In the genomic region with DNA sequence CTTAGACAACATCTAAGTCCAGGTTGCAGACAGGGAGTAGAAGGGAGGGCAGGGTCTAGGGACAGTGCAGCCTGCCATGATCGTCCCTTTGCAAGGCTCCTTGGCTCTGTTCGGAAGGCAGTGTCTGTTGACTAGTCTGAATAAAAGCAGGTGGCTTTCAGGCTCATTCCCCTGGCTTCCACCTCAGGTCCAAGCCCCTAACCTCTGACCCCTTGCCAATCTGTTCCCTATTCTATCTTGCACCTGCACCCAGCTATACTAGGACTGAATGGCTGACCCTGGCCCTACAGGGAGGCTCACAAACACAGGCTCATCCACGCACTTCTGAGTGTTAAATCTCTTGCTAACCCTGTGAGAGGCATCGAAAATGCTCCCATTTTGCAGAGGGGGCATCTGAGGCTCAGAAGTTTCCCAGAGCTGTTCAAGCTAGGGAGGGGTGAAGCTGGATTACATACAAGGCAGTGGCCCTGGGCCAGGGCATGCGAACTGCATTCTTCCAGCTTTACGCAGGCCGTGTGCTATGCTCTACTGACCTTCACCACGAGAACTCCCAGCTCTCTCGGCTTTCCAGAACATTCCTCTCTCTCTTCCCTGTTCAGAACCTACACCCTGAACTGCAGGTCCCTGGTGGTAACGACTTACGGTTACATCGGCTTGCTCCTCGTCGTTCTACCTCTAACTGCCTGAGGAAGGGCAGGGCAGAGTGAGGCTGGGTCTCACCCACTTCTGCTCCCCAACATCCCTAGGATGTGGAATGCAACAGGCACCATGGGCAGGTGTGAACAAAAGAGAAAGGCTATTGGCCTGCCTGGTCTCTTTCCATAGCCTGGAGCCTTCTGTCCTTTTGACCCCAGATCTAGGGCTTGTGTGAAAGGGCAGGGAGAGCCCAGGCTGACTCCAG, we compare ENCODE assay signal across 9 mouse cellular contexts. TPM values are rescaled to one million over a fixed set of nuclear protein-coding genes. Genes with fewer than 3 reads are reported as not detected.
DNase-seq lines count a peak whose midpoint lies in the region; ATAC-seq lines count a peak whose summit lies in the region.
"Had no signal": no experiment of that assay in that cellular context is flagged by ENCODE, and none has a peak within 500 bp of the region (broad histone marks: within the 10 kb centered on the region; RNA-seq: fewer than 3 reads in every experiment).

No protein-coding gene starts in this region.

- H3K36me3 ChIP-seq in midbrain, embryonic 14.5 days (ENCODE audit: control insufficient read depth, insufficient read depth, low read length): peaks cover 8% of the 10 kb centered on the region; the same call in 1 of the 2 replicates
- H3K36me3 ChIP-seq in midbrain, embryonic 15.5 days (replicated peaks): no peaks in the 10 kb centered on the region
- no peaks in the 10 kb centered on the region for H3K36me3 ChIP-seq in intestine, embryonic 15.5 days
- no peaks in the 10 kb centered on the region for H3K36me3 ChIP-seq in stomach, embryonic 15.5 days

- peaks cover 42% of the 10 kb centered on the region for H3K4me1 ChIP-seq in midbrain, embryonic 14.5 days (ENCODE audit: control insufficient read depth, insufficient read depth, low read length)
- peaks cover 66% of the 10 kb centered on the region for H3K4me1 ChIP-seq in midbrain, embryonic 15.5 days
- H3K4me1 ChIP-seq in intestine, embryonic 15.5 days (replicated peaks): peaks cover 56% of the 10 kb centered on the region
- peaks cover 66% of the 10 kb centered on the region for H3K4me1 ChIP-seq in stomach, embryonic 15.5 days

- 0 out of 2 replicates have a peak overlapping the region, but pooled peaks have one; percentile 26 for H3K27ac ChIP-seq in midbrain, embryonic 14.5 days (replicated peaks; ENCODE audit: low read depth, low read length)
- no peak overlapping the region for H3K27ac ChIP-seq in midbrain, embryonic 15.5 days
- H3K27ac ChIP-seq in intestine, embryonic 15.5 days: peak overlapping the region; percentile 56
- H3K27ac ChIP-seq in stomach, embryonic 15.5 days: peak overlapping the region; percentile 62

- no peaks in the 10 kb centered on the region for H3K9me3 ChIP-seq in midbrain, embryonic 14.5 days (ENCODE audit: control insufficient read depth, low read length)
- H3K9me3 ChIP-seq in midbrain, embryonic 15.5 days: no peaks in the 10 kb centered on the region
- H3K9me3 ChIP-seq in intestine, embryonic 15.5 days: no peaks in the 10 kb centered on the region
- H3K9me3 ChIP-seq in stomach, embryonic 15.5 days: no peaks in the 10 kb centered on the region

- 90% methylated on average over 14 of the region's 14 CpGs for WGBS in midbrain, embryonic 14.5 days
- 79% methylated on average over 14 of the region's 14 CpGs for WGBS in midbrain, embryonic 15.5 days
- WGBS in intestine, embryonic 15.5 days: 74% methylated on average over 14 of the region's 14 CpGs
- 75% methylated on average over 14 of the region's 14 CpGs for WGBS in stomach, embryonic 15.5 days

- no peaks in the 10 kb centered on the region for H3K27me3 ChIP-seq in midbrain, embryonic 14.5 days (ENCODE audit: control insufficient read depth, insufficient read depth, low read length)
- H3K27me3 ChIP-seq in midbrain, embryonic 15.5 days (replicated peaks): no peaks in the 10 kb centered on the region
- no peaks in the 10 kb centered on the region for H3K27me3 ChIP-seq in intestine, embryonic 15.5 days (replicated peaks)
- no peaks in the 10 kb centered on the region for H3K27me3 ChIP-seq in stomach, embryonic 15.5 days (replicated peaks)

- H3K9ac ChIP-seq in midbrain, embryonic 14.5 days (replicated peaks; ENCODE audit: low read length): no peak overlapping the region
- H3K9ac ChIP-seq in midbrain, embryonic 15.5 days: no peak overlapping the region
- H3K9ac ChIP-seq in intestine, embryonic 15.5 days: no peak overlapping the region
- no peak overlapping the region for H3K9ac ChIP-seq in stomach, embryonic 15.5 days

- no peak for ATAC-seq in midbrain, embryonic 14.5 days (ENCODE audit: low FRiP score, low TSS enrichment)
- ATAC-seq in midbrain, embryonic 15.5 days (replicated peaks): no peak
- no peak for ATAC-seq in intestine, embryonic 15.5 days
- ATAC-seq in stomach, embryonic 15.5 days (ENCODE audit: insufficient read depth, low FRiP score, low read depth): no peak

- H3K4me3 ChIP-seq in midbrain, embryonic 14.5 days (replicated peaks; ENCODE audit: low read depth, low read length): no peak overlapping the region
- no peak overlapping the region for H3K4me3 ChIP-seq in midbrain, embryonic 15.5 days
- no peak overlapping the region for H3K4me3 ChIP-seq in intestine, embryonic 15.5 days (replicated peaks)
- H3K4me3 ChIP-seq in stomach, embryonic 15.5 days (replicated peaks): no peak overlapping the region

- peak; percentile 48 for DNase-seq in cerebellum, adult 11-12 months
- DNase-seq in cerebellum, postnatal 4 days (ENCODE audit: low spot score in 2 of 2): no peak
- DNase-seq in midbrain, embryonic 14.5 days: no peak
- no peak for DNase-seq in right cerebral cortex, postnatal 10 days (ENCODE audit: low spot score in 2 of 2)
- no peak for DNase-seq in embryo, embryonic 11 days
- DNase-seq: B cell, adult 2 months had no signal

- H3K4me2 ChIP-seq in midbrain, embryonic 14.5 days (ENCODE audit: low read length): no peak overlapping the region
- H3K4me2 ChIP-seq in midbrain, embryonic 15.5 days: no peak overlapping the region
- H3K4me2 ChIP-seq in intestine, embryonic 15.5 days (replicated peaks): peak overlapping the region; percentile 4; the same call in 1 of the 2 replicates
- H3K4me2 ChIP-seq in stomach, embryonic 15.5 days: no peak overlapping the region

RNA-seq across cellular contexts. Expression of a gene that starts 13.8 kb away (rescaled TPM):
- polyA plus RNA-seq in midbrain, embryonic 14.5 days (2014; fragmentation: Nextera tagmentation; extraction: Ambion mirVana): 12.0 and 13.1 TPM in 2 replicates
- polyA plus RNA-seq in midbrain, embryonic 15.5 days (2015; fragmentation: Nextera tagmentation; extraction: Ambion mirVana): 6.8 and 7.1 TPM in 2 replicates
- 2.0 and 2.3 TPM in 2 replicates for polyA plus RNA-seq in intestine, embryonic 15.5 days (2015; fragmentation: Nextera tagmentation; extraction: Ambion mirVana)
- 3.6 and 4.2 TPM in 2 replicates for polyA plus RNA-seq in stomach, embryonic 15.5 days (2015; fragmentation: Nextera tagmentation; extraction: Ambion mirVana)

RNA-seq across cellular contexts. Expression of a gene that starts 21.6 kb away (rescaled TPM):
- polyA plus RNA-seq in midbrain, embryonic 14.5 days (2014; fragmentation: Nextera tagmentation; extraction: Ambion mirVana): not detected in 2 replicates
- polyA plus RNA-seq in midbrain, embryonic 15.5 days (2015; fragmentation: Nextera tagmentation; extraction: Ambion mirVana): not detected in 2 replicates
- polyA plus RNA-seq in intestine, embryonic 15.5 days (2015; fragmentation: Nextera tagmentation; extraction: Ambion mirVana): not detected in 2 replicates
- not detected in 2 replicates for polyA plus RNA-seq in stomach, embryonic 15.5 days (2015; fragmentation: Nextera tagmentation; extraction: Ambion mirVana)

RNA-seq across cellular contexts. Expression of a gene that starts 58.3 kb away (rescaled TPM):
- polyA plus RNA-seq in midbrain, embryonic 14.5 days (2014; fragmentation: Nextera tagmentation; extraction: Ambion mirVana): 7.6 and 13.7 TPM in 2 replicates
- polyA plus RNA-seq in midbrain, embryonic 15.5 days (2015; fragmentation: Nextera tagmentation; extraction: Ambion mirVana): 8.9 and 9.6 TPM in 2 replicates
- 28.3 and 29.4 TPM in 2 replicates for polyA plus RNA-seq in intestine, embryonic 15.5 days (2015; fragmentation: Nextera tagmentation; extraction: Ambion mirVana)
- 27.3 and 29.6 TPM in 2 replicates for polyA plus RNA-seq in stomach, embryonic 15.5 days (2015; fragmentation: Nextera tagmentation; extraction: Ambion mirVana)
